In the genomic region with DNA sequence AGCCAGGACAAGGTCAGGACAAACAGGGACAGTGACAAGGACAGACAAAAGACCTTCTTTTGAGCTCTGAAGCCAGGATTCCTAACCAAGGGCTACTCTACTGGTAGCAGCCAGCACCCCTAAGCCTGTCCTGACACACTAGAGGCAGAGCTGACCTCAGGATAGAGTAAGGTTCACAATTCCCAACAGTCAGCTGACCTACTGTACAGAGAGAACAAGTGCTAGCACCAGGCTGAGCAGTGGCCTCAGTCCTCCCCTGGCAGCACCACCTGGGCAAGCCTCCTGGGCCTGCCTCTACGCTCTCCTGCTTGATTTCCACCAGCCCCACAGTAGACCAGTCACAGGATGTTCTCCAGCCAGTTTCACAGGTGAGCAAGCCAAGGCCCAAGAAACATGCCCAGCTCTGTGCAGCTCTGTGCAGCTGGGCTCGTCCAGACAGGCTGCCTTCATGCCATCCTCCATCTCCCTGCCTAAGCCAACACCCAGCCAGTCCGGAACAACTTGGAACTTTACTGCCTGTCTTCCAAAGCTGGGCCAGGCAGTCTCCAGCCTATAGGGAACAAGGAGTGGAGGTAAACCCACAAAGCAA, we compare ENCODE assay signal across 1 mouse cellular context.
TF ChIP-seq lines count a peak whose summit lies in the region.

No protein-coding gene starts in this region.

TF ChIP-seq in myocyte, 11 proteins besides CTCF, POLR2A, EP300 and RAD21 (continued from another document):
- TF ChIP-seq TCF3 (IDR thresholded peaks at IDR 0.05; ENCODE audit: insufficient read length, low read depth) (no peak), REST (IDR thresholded peaks at IDR 0.05; ENCODE audit: insufficient read depth, insufficient read length) (no peak), TCF12 (IDR thresholded peaks at IDR 0.05; ENCODE audit: insufficient read depth, poor library complexity, severe bottlenecking) (no peak), MAX (IDR thresholded peaks at IDR 0.05; ENCODE audit: low read depth) (no peak)
TF ChIP-seq in myocyte: peak in this region for 0.
